Mouse (Mus musculus) embryonic facial prominence, embryonic 15.5 days (tissue): ENCODE data around the gene Lef1. TPM values are rescaled to one million over a fixed set of nuclear protein-coding genes. Genes with fewer than 3 reads are reported as not detected.

ENCODE experiments used
- ATAC-seq: fragments of 200-750 bp; cut with Nextera tagmentation; 2 replicates; pipeline ENCODE4 v1.8.0; 2017; ENCODE audit warnings: low read depth, moderate TSS enrichment; ENCODE audit not compliant: insufficient number of reproducible peaks, low FRiP score, low TSS enrichment
- H3K27ac ChIP-seq: fragments of 300-500 bp; sonication (generic); replicated peaks from 2 replicates; pipeline ENCODE4 v1.5.1; 2015; ENCODE audit warnings: mild to moderate bottlenecking, inconsistent platforms
- H3K27me3 ChIP-seq: fragments of 300-500 bp; sonication (generic); 2 replicates; pipeline ENCODE4 v1.6.1; 2015; ENCODE audit warnings: inconsistent platforms
- H3K36me3 ChIP-seq: fragments of 300-500 bp; sonication (generic); 2 replicates; pipeline ENCODE4 v1.6.1; 2015; ENCODE audit warnings: mild to moderate bottlenecking, inconsistent platforms
- H3K4me1 ChIP-seq: fragments of 300-500 bp; sonication (generic); 2 replicates; pipeline ENCODE4 v1.6.1; 2015; ENCODE audit warnings: inconsistent platforms
- H3K4me2 ChIP-seq: fragments of 300-500 bp; sonication (generic); replicated peaks from 2 replicates; pipeline ENCODE4 v1.6.1; 2015; ENCODE audit warnings: mild to moderate bottlenecking, inconsistent platforms
- H3K4me3 ChIP-seq: fragments of 300-500 bp; sonication (generic); replicated peaks from 2 replicates; pipeline ENCODE4 v1.5.1; 2015; ENCODE audit warnings: mild to moderate bottlenecking, inconsistent platforms
- H3K9ac ChIP-seq: fragments of 300-500 bp; sonication (generic); 2 replicates; pipeline ENCODE4 v1.6.1; 2015; ENCODE audit warnings: inconsistent platforms
- H3K9me3 ChIP-seq: fragments of 300-500 bp; sonication (generic); replicated peaks from 2 replicates; pipeline ENCODE4 v1.6.1; 2016; ENCODE audit warnings: inconsistent platforms
- WGBS: fragments of 180-500 bp; shearing (Covaris S2); methylation state at CpG from one replicate; pipeline ENCODE4 v1.1.7; 2015; 5-methylcytosine and 5-hydroxymethylcytosine counted together
- polyA plus RNA-seq: library from polyadenylated mRNA; unstranded; fragments of >200 nt; fragmentation: Nextera tagmentation; extraction: Ambion mirVana; gene quantifications from 2 replicates; pipeline ENCODE4 v1.2.1, GENCODE M21; 2015

The Lef1 gene
- polyA plus RNA-seq, 1 experiment from 2014 or later, result 53.1 TPM

DNA sequence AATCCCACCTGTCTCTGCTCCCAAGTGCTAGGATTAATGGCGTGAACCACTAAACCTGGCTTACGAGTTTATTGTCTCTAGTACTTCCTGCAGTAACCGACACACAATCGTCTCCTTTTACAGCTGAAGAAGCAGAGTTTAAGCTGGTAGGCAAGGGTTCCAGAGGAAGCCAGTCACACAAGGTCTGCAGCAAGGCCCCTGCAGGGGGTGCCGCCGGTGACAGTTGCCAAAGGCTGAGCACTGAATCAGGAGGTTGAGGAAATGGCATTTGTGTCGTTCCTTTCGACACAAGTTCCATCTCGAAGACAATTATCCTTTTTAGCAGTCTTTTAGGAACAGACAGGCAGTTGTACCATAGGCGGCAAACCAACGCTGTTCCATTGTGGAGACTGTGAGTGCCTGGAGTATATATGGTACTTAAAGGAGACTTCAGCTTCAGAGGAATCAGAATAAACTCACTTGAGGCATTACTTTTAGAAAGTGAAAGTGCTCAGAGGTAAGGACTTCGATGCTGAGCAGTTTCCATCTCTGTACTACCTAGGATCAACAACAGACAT lies 49.0 kb downstream of the Lef1 start:
- no peak for ATAC-seq
- 47% methylated on average over 12 of the region's 12 CpGs for WGBS
- Histone ChIP-seq H3K4me2 (no peak overlapping the region), H3K36me3 (no peaks in the 10 kb centered on the region), H3K27ac (no peak overlapping the region), H3K9me3 (no peaks in the 10 kb centered on the region), H3K4me3 (no peak overlapping the region), H3K27me3 (no peaks in the 10 kb centered on the region), H3K4me1 (peaks cover 53% of the 10 kb centered on the region), H3K9ac (no peak overlapping the region)

DNA sequence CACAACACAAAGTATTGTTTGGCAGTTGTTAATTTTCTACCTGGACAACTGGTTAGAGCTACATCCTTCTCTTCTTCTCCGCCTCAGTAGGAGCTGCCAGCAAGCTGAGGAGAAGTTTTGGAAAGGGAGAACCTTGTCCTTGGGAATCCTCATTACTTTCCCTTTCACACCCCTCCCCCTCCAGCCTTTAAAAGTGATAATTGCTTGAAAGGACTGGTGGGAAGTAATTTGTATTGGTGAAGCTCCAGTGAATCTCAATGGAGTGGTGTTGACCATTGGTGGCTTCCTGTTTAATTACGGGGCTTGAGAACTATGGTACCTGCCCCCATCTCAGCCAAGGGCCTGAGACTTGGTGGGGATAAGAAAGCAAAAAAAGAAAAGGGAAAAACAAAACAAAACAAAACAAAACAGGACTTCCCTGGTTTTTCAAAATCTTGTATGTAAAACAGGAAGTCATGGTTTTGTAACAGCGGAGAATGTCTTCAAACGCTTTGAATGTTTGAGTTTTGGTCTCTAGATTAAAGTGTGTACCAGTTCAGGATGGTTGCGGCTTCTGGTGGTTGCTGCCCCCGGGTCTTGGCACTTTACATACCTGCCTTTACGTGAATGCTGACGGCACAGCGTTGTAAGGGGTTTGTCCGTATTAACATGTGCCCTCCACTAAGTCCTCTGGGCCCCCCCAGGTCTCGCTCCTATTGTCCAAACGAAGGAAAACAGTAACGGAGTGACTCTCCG lies 49.8 kb downstream of the Lef1 start:
- no peak overlapping the region for H3K4me3 ChIP-seq
- ATAC-seq, result no peak
- H3K27ac ChIP-seq, result no peak overlapping the region
- H3K36me3 ChIP-seq, result no peaks in the 10 kb centered on the region
- whole genome bisulfite sequencing, result 76% methylated on average over 14 of the region's 14 CpGs
- no peak overlapping the region for H3K9ac ChIP-seq
- H3K4me1 ChIP-seq, result peaks cover 50% of the 10 kb centered on the region
- H3K27me3 ChIP-seq, result no peaks in the 10 kb centered on the region
- H3K4me2 ChIP-seq, result no peak overlapping the region
- H3K9me3 ChIP-seq, result no peaks in the 10 kb centered on the region

DNA sequence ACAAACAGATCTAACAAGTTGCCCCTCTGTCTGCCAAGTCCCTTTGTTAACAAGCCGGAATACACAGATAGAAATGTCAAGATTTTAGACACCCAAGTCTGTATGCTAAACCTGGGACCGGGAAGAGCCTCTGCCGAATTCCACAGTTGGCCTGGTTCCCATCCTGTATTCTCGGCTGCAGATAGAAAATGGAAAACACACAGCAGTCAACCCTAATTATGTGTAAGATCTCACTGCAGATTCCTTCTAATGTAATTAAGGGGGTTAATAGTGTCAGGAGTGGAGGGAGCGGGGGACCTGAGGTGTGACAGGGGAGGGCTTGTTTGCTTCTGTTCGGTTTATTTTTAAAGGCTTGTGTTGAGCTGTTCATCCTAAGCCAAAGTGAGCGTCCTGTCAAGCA lies 50.6 kb downstream of the Lef1 start:
- ATAC-seq, result no peak
- 32% methylated on average over 7 of the region's 7 CpGs for whole genome bisulfite sequencing
- Histone ChIP-seq H3K27ac (no peak overlapping the region), H3K9ac (no peak overlapping the region), H3K4me3 (no peak overlapping the region), H3K9me3 (no peaks in the 10 kb centered on the region), H3K4me2 (no peak overlapping the region), H3K27me3 (no peaks in the 10 kb centered on the region), H3K36me3 (no peaks in the 10 kb centered on the region), H3K4me1 (peaks cover 43% of the 10 kb centered on the region)

DNA sequence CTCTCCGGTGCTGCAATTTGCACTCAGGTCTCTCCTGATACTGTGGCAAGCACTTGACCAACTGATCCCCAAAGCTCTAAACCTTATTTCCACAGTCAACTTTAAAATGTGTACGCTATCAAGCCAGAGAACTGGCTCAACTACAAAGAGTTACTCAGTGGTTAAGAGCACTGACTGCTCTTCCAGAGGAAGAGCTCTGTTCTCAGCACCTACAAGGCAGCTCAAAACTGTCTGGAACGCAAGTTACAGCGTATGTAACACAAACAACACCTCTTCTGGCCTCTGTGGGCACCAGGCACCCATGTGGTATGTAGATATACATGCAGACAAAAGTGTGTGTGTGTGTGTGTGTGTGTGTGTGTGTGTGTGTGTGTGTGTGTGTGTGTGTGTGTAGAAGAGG lies 57.5 kb downstream of the Lef1 start:
- Histone ChIP-seq H3K36me3 (no peaks in the 10 kb centered on the region), H3K4me1 (0 out of 2 replicates have a peak, but pooled peaks cover 8% of the 10 kb centered on the region), H3K4me2 (no peak overlapping the region), H3K9ac (no peak overlapping the region), H3K9me3 (no peaks in the 10 kb centered on the region), H3K4me3 (no peak overlapping the region), H3K27ac (no peak overlapping the region), H3K27me3 (no peaks in the 10 kb centered on the region)
- 89% methylated on average over 4 of the region's 4 CpGs for WGBS
- no peak for ATAC-seq

DNA sequence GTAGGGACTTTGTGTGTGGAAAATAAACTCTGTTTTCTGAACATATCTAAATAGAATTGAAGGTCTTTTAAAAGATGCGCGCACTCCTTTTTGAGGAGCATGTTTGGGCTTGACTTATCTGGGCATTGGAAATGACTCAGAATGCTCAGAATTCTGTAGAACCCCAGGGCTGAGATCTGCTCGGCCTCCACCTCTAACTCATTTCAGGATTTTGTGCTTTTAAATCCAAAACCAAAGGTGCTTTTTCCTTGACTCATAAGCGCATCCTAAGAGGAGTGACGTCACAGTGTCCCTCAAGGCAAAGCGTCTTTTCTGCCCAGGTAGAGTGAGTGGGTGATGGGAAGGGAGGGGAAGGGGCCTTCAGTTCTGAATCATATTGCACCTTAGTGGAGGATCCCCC lies 58.9 kb downstream of the Lef1 start:
- ATAC-seq, result no peak
- Histone ChIP-seq H3K9me3 (no peaks in the 10 kb centered on the region), H3K9ac (no peak overlapping the region), H3K4me2 (no peak overlapping the region), H3K36me3 (no peaks in the 10 kb centered on the region), H3K27me3 (no peaks in the 10 kb centered on the region), H3K27ac (no peak overlapping the region), H3K4me3 (no peak overlapping the region), H3K4me1 (0 out of 2 replicates have a peak, but pooled peaks cover 4% of the 10 kb centered on the region)
- 71% methylated on average over 6 of the region's 6 CpGs for whole genome bisulfite sequencing

DNA sequence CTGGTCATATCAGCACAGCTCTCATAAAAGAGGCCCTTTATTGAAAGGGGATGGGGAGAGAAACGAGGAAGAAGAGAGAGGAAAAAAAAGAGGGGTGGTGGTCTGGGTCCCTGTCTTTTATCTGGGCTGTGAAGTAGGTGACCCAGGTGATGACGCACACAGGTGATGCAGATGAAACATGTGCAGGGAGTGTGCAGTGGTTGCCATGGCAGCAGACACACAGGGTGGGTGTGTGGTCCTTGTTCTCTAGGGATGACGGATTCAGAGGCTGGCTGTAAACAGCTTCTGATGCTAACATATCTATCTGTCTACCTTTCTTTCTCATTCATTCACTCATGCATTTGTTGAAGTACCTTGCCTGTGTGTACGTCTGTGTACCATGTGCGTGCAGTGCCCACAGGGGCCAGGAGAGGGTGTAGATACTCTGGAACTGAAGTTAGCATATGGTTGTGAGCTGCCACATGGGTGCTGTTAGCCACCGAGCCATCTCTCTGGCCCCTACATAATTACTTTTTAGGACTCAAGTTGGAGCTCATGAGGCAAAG lies 59.9 kb downstream of the Lef1 start:
- WGBS, result 89% methylated on average over 6 of the region's 6 CpGs
- Histone ChIP-seq H3K27me3 (no peaks in the 10 kb centered on the region), H3K36me3 (no peaks in the 10 kb centered on the region), H3K9me3 (no peaks in the 10 kb centered on the region), H3K4me3 (no peak overlapping the region), H3K9ac (no peak overlapping the region), H3K27ac (no peak overlapping the region), H3K4me1 (0 out of 2 replicates have a peak, but pooled peaks cover 4% of the 10 kb centered on the region), H3K4me2 (no peak overlapping the region)
- ATAC-seq, result no peak

DNA sequence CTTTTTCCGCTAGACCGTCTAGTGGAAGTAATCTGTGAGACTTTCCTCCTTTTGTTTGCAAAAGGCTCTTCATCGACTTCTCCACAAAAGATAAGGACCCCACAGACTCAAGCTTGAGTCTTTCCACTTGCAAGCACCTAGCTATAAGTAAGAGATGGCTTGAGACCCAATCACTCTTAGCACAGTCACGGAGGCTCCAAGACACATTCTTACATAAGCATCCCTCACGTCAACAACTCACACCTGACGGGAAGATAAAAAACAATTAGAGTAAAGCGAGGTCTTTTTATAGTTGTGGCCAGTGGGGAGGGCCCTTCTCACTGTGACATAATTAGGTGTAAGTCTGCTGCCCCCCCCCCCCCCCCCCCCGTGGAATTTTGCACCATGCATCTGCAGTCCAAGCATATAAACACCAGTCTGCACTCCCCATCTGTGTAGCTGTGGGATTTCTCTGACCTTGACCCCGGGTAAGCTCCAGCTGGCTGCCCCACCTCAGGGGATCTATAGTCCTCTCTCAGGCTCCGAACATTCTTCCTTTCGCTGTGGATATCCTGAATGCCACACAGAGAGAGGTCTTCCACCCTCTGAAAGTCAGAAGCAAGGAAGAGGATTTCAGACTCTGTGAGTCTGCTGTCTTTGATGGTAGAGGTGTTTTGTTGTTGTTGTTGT lies 61.2 kb downstream of the Lef1 start:
- no peak for ATAC-seq
- H3K36me3 ChIP-seq, result no peaks in the 10 kb centered on the region
- H3K4me3 ChIP-seq, result no peak overlapping the region
- no peaks in the 10 kb centered on the region for H3K27me3 ChIP-seq
- 0 out of 2 replicates have a peak, but pooled peaks cover 4% of the 10 kb centered on the region for H3K4me1 ChIP-seq
- H3K9me3 ChIP-seq, result no peaks in the 10 kb centered on the region
- no peak overlapping the region for H3K4me2 ChIP-seq
- H3K27ac ChIP-seq, result no peak overlapping the region
- H3K9ac ChIP-seq, result no peak overlapping the region
- WGBS, result 62% methylated on average over 10 of the region's 11 CpGs

DNA sequence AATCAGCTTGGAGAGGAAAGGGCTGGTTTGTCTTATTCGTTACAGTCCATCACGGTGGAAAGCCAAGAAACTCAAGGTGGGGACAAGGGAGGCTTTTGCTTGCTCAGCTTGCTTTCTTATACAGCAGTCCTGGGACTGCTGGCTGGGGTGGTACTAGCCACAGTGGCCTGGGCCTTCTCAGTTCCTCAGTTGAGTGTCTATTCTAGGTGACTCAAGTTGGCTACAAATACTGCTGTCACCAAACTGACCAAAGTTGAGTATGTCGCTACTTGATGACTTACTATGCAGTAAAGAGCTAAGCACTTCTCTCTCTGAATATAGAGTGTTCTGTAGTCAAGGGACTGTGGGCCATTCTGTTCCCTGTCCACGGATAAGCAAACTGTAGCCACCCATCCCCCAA lies 62.0 kb downstream of the Lef1 start:
- Histone ChIP-seq H3K27ac (no peak overlapping the region), H3K9me3 (no peaks in the 10 kb centered on the region), H3K4me3 (no peak overlapping the region), H3K9ac (no peak overlapping the region), H3K27me3 (no peaks in the 10 kb centered on the region), H3K4me1 (0 out of 2 replicates have a peak, but pooled peaks cover 4% of the 10 kb centered on the region), H3K36me3 (no peaks in the 10 kb centered on the region), H3K4me2 (no peak overlapping the region)
- ATAC-seq, result no peak
- WGBS, result 75% methylated on average over 4 of the region's 4 CpGs

DNA sequence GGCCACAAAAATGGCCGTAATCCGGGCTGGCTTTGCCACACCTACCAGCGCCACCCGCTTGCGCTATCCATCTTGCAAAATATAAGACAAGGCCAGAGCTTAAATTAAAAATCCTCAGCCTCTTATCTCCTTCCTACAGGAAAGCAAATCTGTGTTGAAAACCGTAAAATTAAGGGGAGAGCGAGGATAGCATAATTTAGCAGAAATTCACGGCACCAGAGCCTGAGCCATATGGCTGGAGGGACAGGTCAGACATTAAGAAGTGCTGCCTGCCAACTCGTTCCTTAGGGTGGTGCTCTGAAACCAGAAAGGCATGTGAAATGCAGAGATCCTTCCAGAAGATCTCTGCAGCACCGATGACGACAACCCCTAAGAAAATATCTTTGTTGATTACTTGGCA lies 70.7 kb downstream of the Lef1 start:
- Histone ChIP-seq H3K4me3 (no peak overlapping the region), H3K27me3 (no peaks in the 10 kb centered on the region), H3K27ac (0 out of 2 replicates have a peak overlapping the region, but pooled peaks have one; percentile 4), H3K4me1 (peaks cover 21% of the 10 kb centered on the region), H3K36me3 (peaks cover 8% of the 10 kb centered on the region; the same call in 1 of the 2 replicates), H3K9me3 (no peaks in the 10 kb centered on the region), H3K9ac (no peak overlapping the region), H3K4me2 (peak overlapping the region; percentile 15; the same call in 1 of the 2 replicates)
- 53% methylated on average over 11 of the region's 11 CpGs for WGBS
- ATAC-seq, result no peak

DNA sequence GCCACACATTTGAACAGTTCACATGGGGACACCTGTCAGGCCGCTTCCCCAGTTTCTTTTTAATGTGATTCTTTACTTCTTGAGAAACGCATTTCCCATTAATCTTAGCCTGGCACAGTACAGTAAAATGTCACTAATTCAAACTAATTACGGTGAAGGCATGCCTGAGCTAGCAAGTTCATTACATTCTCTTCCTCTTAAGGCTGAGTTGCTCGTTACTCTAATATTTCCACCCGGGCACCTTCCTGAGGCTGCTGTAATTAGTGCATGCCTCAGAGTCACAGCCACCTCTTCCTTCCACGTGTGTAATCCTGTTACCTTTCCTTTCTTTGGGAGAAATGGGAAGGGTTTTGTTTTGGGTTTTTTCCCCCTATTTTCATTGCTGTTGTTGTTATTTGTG lies 71.9 kb downstream of the Lef1 start:
- ATAC-seq, result no peak
- H3K27ac ChIP-seq, result no peak overlapping the region
- no peaks in the 10 kb centered on the region for H3K27me3 ChIP-seq
- H3K4me1 ChIP-seq, result peaks cover 21% of the 10 kb centered on the region
- H3K9ac ChIP-seq, result no peak overlapping the region
- H3K36me3 ChIP-seq, result peaks cover 8% of the 10 kb centered on the region; the same call in 1 of the 2 replicates
- no peaks in the 10 kb centered on the region for H3K9me3 ChIP-seq
- H3K4me2 ChIP-seq, result no peak overlapping the region
- H3K4me3 ChIP-seq, result no peak overlapping the region
- 51% methylated on average over 6 of the region's 6 CpGs for WGBS

DNA sequence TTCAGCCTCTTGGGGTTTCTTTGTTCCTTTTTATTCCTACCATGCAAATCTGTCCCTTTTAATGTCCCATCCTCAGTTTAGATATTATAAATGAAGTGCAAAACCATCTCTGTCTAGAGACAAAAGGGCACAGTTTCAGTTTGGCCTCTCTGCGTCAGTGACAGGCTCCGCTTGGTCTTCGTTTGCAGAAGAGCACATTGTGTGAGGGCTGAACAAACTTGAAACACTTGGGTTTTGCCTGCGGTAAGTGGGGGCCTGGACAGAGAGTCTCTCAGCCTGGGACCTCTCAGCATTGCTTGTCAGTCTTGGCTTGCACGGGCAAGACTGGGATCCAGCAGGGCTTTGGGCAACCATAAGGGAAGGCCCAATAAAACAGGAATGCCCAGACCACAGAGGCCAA lies 75.9 kb downstream of the Lef1 start:
- H3K27ac ChIP-seq, result no peak overlapping the region
- no peak overlapping the region for H3K4me2 ChIP-seq
- peaks cover 8% of the 10 kb centered on the region; the same call in 1 of the 2 replicates for H3K36me3 ChIP-seq
- H3K9me3 ChIP-seq, result no peaks in the 10 kb centered on the region
- H3K27me3 ChIP-seq, result no peaks in the 10 kb centered on the region
- peaks cover 11% of the 10 kb centered on the region for H3K4me1 ChIP-seq
- WGBS, result 57% methylated on average over 5 of the region's 5 CpGs
- no peak overlapping the region for H3K4me3 ChIP-seq
- no peak overlapping the region for H3K9ac ChIP-seq
- ATAC-seq, result no peak
